Comparison of ENCODE assay signal across 11 mouse cellular contexts in genomic region chr8:120012927-120013326, GRCm38 (mm10). TPM values are rescaled to one million over a fixed set of nuclear protein-coding genes. Genes with fewer than 3 reads are reported as not detected.
A peak's percentile ranks its signal among the peaks of the same experiment; 100 is the strongest.
DNase-seq lines count a peak whose midpoint lies in the region; ATAC-seq and TF ChIP-seq lines count a peak whose summit lies in the region.
"Had no signal": no experiment of that assay in that cellular context is flagged by ENCODE, and none has a peak within 500 bp of the region (broad histone marks: within the 10 kb centered on the region; RNA-seq: fewer than 3 reads in every experiment).

No protein-coding gene starts in this region.

- DNase-seq in hindbrain, postnatal 0 days (ENCODE audit: low spot score), result peak; percentile 43
- DNase-seq in hindbrain, embryonic 14.5 days (ENCODE audit: low spot score), result no peak
- DNase-seq in thymus, postnatal 14 days, result peak; percentile 51
- DNase-seq in thymus, adult 18-20 months, result no peak
- DNase-seq in forebrain, embryonic 14.5 days (ENCODE audit: low spot score), result peak; percentile 43
- no peak for DNase-seq in layer of hippocampus, postnatal 36 days
- DNase-seq in ovary, postnatal 10 days (ENCODE audit: low spot score), result no peak
- DNase-seq: adrenal gland, adult 8-10 months; right cerebral cortex, postnatal 14 days had no signal

- 28% methylated on average over 9 of the region's 9 CpGs for WGBS in hindbrain, postnatal 0 days
- WGBS in hindbrain, embryonic 14.5 days, result 31% methylated on average over 9 of the region's 9 CpGs
- 25% methylated on average over 9 of the region's 9 CpGs for WGBS in forebrain, embryonic 14.5 days

- no peak overlapping the region for H3K4me2 ChIP-seq in hindbrain, postnatal 0 days (ENCODE audit: low read depth, low read length)
- no peak overlapping the region for H3K4me2 ChIP-seq in hindbrain, embryonic 14.5 days (replicated peaks)
- H3K4me2 ChIP-seq in forebrain, embryonic 14.5 days (ENCODE audit: low read length), result no peak overlapping the region

- H3K27ac ChIP-seq in hindbrain, postnatal 0 days, result no peak overlapping the region
- H3K27ac ChIP-seq in hindbrain, embryonic 14.5 days, result no peak overlapping the region
- H3K27ac ChIP-seq in forebrain, embryonic 14.5 days (ENCODE audit: low read depth, low read length), result no peak overlapping the region

- H3K27me3 ChIP-seq in hindbrain, postnatal 0 days (ENCODE audit: insufficient read depth, low read length), result no peaks in the 10 kb centered on the region
- H3K27me3 ChIP-seq in hindbrain, embryonic 14.5 days (ENCODE audit: control insufficient read depth, insufficient read depth, low read length), result no peaks in the 10 kb centered on the region
- H3K27me3 ChIP-seq in forebrain, embryonic 14.5 days (replicated peaks; ENCODE audit: control insufficient read depth, insufficient read depth, low read length), result no peaks in the 10 kb centered on the region

- H3K36me3 ChIP-seq in hindbrain, postnatal 0 days (ENCODE audit: insufficient read depth, low read length), result no peaks in the 10 kb centered on the region
- no peaks in the 10 kb centered on the region for H3K36me3 ChIP-seq in hindbrain, embryonic 14.5 days (replicated peaks; ENCODE audit: control insufficient read depth, insufficient read depth)
- no peaks in the 10 kb centered on the region for H3K36me3 ChIP-seq in forebrain, embryonic 14.5 days (ENCODE audit: control insufficient read depth, insufficient read depth, low read length)

- H3K4me1 ChIP-seq in hindbrain, postnatal 0 days (ENCODE audit: insufficient read depth, low read length), result 0 out of 2 replicates have a peak, but pooled peaks cover 3% of the 10 kb centered on the region
- no peaks in the 10 kb centered on the region for H3K4me1 ChIP-seq in hindbrain, embryonic 14.5 days (replicated peaks; ENCODE audit: control insufficient read depth, insufficient read depth, low read length)
- no peaks in the 10 kb centered on the region for H3K4me1 ChIP-seq in forebrain, embryonic 14.5 days (ENCODE audit: control insufficient read depth, insufficient read depth, low read length)

- no peak overlapping the region for H3K9ac ChIP-seq in hindbrain, postnatal 0 days (replicated peaks; ENCODE audit: low read length)
- H3K9ac ChIP-seq in hindbrain, embryonic 14.5 days, result no peak overlapping the region
- no peak overlapping the region for H3K9ac ChIP-seq in forebrain, embryonic 14.5 days (ENCODE audit: low read length)

- peak; percentile 55; the same call in 1 of the 2 replicates for ATAC-seq in hindbrain, postnatal 0 days
- ATAC-seq in hindbrain, embryonic 14.5 days (ENCODE audit: low FRiP score), result no peak
- no peak for ATAC-seq in forebrain, embryonic 14.5 days
- no peak for ATAC-seq in megakaryocyte, adult 5-6 weeks (ENCODE audit: poor library complexity, severe bottlenecking)

- no peaks in the 10 kb centered on the region for H3K9me3 ChIP-seq in hindbrain, postnatal 0 days (ENCODE audit: low read length)
- H3K9me3 ChIP-seq in hindbrain, embryonic 14.5 days (ENCODE audit: control insufficient read depth, low read length), result no peaks in the 10 kb centered on the region
- H3K9me3 ChIP-seq in forebrain, embryonic 14.5 days (replicated peaks; ENCODE audit: control insufficient read depth, low read length), result no peaks in the 10 kb centered on the region

- no peak for TF ChIP-seq CTCF in hindbrain, postnatal 0 days (IDR thresholded peaks at IDR 0.05; ENCODE audit: low read depth)

- H3K4me3 ChIP-seq in hindbrain, postnatal 0 days (ENCODE audit: low read length), result no peak overlapping the region
- H3K4me3 ChIP-seq in hindbrain, embryonic 14.5 days (replicated peaks; ENCODE audit: low read length), result no peak overlapping the region
- no peak overlapping the region for H3K4me3 ChIP-seq in forebrain, embryonic 14.5 days (ENCODE audit: low read depth, low read length)

RNA-seq across cellular contexts. Expression of gene Crispld2, which starts 20.7 kb away (rescaled TPM):
- total RNA-seq in hindbrain, postnatal 0 days (2014; rRNA removed), result 3.5 and 5.6 TPM in 2 replicates
- 2.5 and 2.6 TPM in 2 replicates for polyA plus RNA-seq in hindbrain, postnatal 0 days (2015; fragmentation: Nextera tagmentation; extraction: Ambion mirVana)
- polyA plus RNA-seq in hindbrain, embryonic 14.5 days (2014; fragmentation: Nextera tagmentation; extraction: Ambion mirVana), result 1.4 and 2.0 TPM in 2 replicates
- polyA plus RNA-seq in forebrain, embryonic 14.5 days (2014; fragmentation: Nextera tagmentation; extraction: Ambion mirVana), result 0.79 and 0.95 TPM in 2 replicates
- 1 to 10 TPM; 1.6 to 2.0 TPM for total RNA-seq in layer of hippocampus, postnatal 36 days (2021)
- total RNA-seq in megakaryocyte, adult 5-6 weeks (2015), result 6.4 and 8.8 TPM in 2 replicates
- total RNA-seq in megakaryocyte, adult 5-6 weeks (2017), result 7.8 and 10.5 TPM in 2 replicates
- total RNA-seq: common myeloid progenitor, adult 5-6 weeks had no signal

Comparison
In these comparisons a context has a peak if more than half of its experiments do, and no peak if none do; other contexts are left out.
1. DNase-seq: peak in hindbrain, postnatal 0 days (single experiment), thymus, postnatal 14 days (single experiment) and forebrain, embryonic 14.5 days (single experiment); none in hindbrain, embryonic 14.5 days (single experiment), thymus, adult 18-20 months (0 of 2), layer of hippocampus, postnatal 36 days (0 of 2) and ovary, postnatal 10 days (single experiment).